Mouse (Mus musculus) kidney, postnatal 10 days (tissue): ENCODE measurements around the gene Ap1s1.

Experiments used
- DNase-seq: peaks from one replicate; pipeline ENCODE4 v3.0.0; 2021; ENCODE audit warnings: mixed read lengths

Gene Ap1s1

GRCm38 (mm10) chr5:137012401-137012950 lies 33.5 kb downstream of the Ap1s1 start:
- DNase-seq = no peak

GRCm38 (mm10) chr5:137009988-137010387 lies 35.9 kb downstream of the Ap1s1 start:
- peak; percentile 82 for DNase-seq

- DNase-seq = peak; percentile 74
Measured at GRCm38 (mm10) chr5:137007276-137007675, 38.7 kb downstream of the Ap1s1 start.

- no peak for DNase-seq
Measured at GRCm38 (mm10) chr5:137000612-137001011, 45.3 kb downstream of the Ap1s1 start.

- no peak for DNase-seq
Measured at GRCm38 (mm10) chr5:136999449-136999848, 46.5 kb downstream of the Ap1s1 start.

- DNase-seq = no peak
Measured at GRCm38 (mm10) chr5:136989801-136990200, 56.1 kb downstream of the Ap1s1 start.

- DNase-seq = peak; percentile 60
Measured at GRCm38 (mm10) chr5:136988420-136988819, 57.5 kb downstream of the Ap1s1 start.

GRCm38 (mm10) chr5:136987934-136988271 lies 58.0 kb downstream of the Ap1s1 start, which contains the start of gene Znhit1:
Znhit1 (minus strand) TSS chr5:136988021.
- DNase-seq = no peak

- peak; percentile 87 for DNase-seq
Measured at GRCm38 (mm10) chr5:136987138-136987933, 58.6 kb downstream of the Ap1s1 start.

GRCm38 (mm10) chr5:136986695-136987137 lies 59.2 kb downstream of the Ap1s1 start, which contains the start of gene Plod3:
Plod3 (plus strand) TSS chr5:136987019.
- DNase-seq = peak; percentile 98
